Mouse (Mus musculus) MEL (cell line): Measurements from ENCODE around the gene Dennd4b. TPM values are rescaled to one million over a fixed set of nuclear protein-coding genes. Genes with fewer than 3 reads are reported as not detected.

ENCODE experiments used
- DNase-seq: peaks from one replicate; pipeline ENCODE4 v3.0.0; 2011; ENCODE audit warnings: low read depth, low spot score
- H3K27ac ChIP-seq: 2 replicates; pipeline ENCODE4 v1.5.1; 2012; ENCODE audit warnings: low read depth, mild to moderate bottlenecking, control low read depth, low read length, moderate library complexity; ENCODE audit not compliant: control insufficient read depth
- H3K27me3 ChIP-seq, 2 experiments: fragments of 150-350 bp in 1 of 2; sonication (generic) in 1 of 2; 2 replicates each; pipeline ENCODE4 v1.6.1; 2012; ENCODE audit warnings: low read length in 2 of 2, mild to moderate bottlenecking in 2 of 2, improper control_type of control experiment in 1 of 2, moderate library complexity in 1 of 2; ENCODE audit not compliant: insufficient read depth in 2 of 2, control insufficient read depth in 1 of 2
- H3K36me3 ChIP-seq, 2 experiments: 2 replicates each; pipeline ENCODE4 v1.6.1; 2012 to 2014; ENCODE audit warnings: low read length in 2 of 2, improper control_type of control experiment in 1 of 2, inconsistent platforms in 1 of 2, mild to moderate bottlenecking in 1 of 2; ENCODE audit not compliant: insufficient read depth in 2 of 2, control insufficient read depth in 1 of 2
- H3K4me1 ChIP-seq, 2 experiments: fragments of 150-350 bp in 1 of 2; sonication (generic) in 1 of 2; 2 replicates each; pipeline ENCODE4 v1.6.1; 2012; ENCODE audit warnings: low read length in 2 of 2, improper control_type of control experiment in 1 of 2, mild to moderate bottlenecking in 1 of 2; ENCODE audit not compliant: insufficient read depth in 2 of 2, control insufficient read depth in 1 of 2
- H3K4me3 ChIP-seq, 2 experiments: fragments of 150-350 bp in 1 of 2; sonication (generic) in 1 of 2; 2 replicates each; pipeline ENCODE4 v1.5.1; 2012; ENCODE audit warnings: low read depth in 2 of 2, low read length in 2 of 2, mild to moderate bottlenecking in 2 of 2, moderate library complexity in 2 of 2, control low read depth in 1 of 2, improper control_type of control experiment in 1 of 2; ENCODE audit not compliant: control insufficient read depth in 1 of 2, insufficient read depth in 1 of 2
- H3K79me2 ChIP-seq: 2 replicates; pipeline ENCODE4 v1.6.1; 2012; ENCODE audit warnings: mild to moderate bottlenecking, low read length, moderate library complexity; ENCODE audit not compliant: control insufficient read depth, poor library complexity, insufficient read depth
- H3K9ac ChIP-seq: 2 replicates; pipeline ENCODE4 v1.6.1; 2012; ENCODE audit warnings: low read depth, mild to moderate bottlenecking, control low read depth, low read length, moderate library complexity; ENCODE audit not compliant: control insufficient read depth, poor library complexity, severe bottlenecking
- H3K9me3 ChIP-seq: fragments of 150-350 bp; sonication (generic); replicated peaks from 2 replicates; pipeline ENCODE4 v1.6.1; 2012; ENCODE audit warnings: mild to moderate bottlenecking, low read length, improper control_type of control experiment, moderate library complexity; ENCODE audit not compliant: insufficient read depth
- CHD1 ChIP-seq: IDR thresholded peaks from 2 replicates; pipeline ENCODE4 v1.6.1; 2012; ENCODE audit warnings: low read depth, mild to moderate bottlenecking, inconsistent platforms, low read length, improper control_type of control experiment
- CTCF ChIP-seq, 3 experiments: IDR thresholded peaks in 2 of 3; conservative IDR thresholded peaks in 1 of 3; 2 replicates each; pipeline ENCODE4 v1.5.1; 2011 to 2012; ENCODE audit warnings: low read length in 3 of 3, low read depth in 2 of 3, mild to moderate bottlenecking in 2 of 3, improper control_type of control experiment in 1 of 3, inconsistent platforms in 1 of 3, mixed read lengths in 1 of 3, moderate library complexity in 1 of 3; ENCODE audit not compliant: control insufficient read depth in 1 of 3, insufficient read depth in 1 of 3, poor library complexity in 1 of 3, severe bottlenecking in 1 of 3
- EP300 ChIP-seq, 2 experiments: IDR thresholded peaks; 2 replicates each; pipeline ENCODE4 v1.6.1; 2011; ENCODE audit warnings: improper control_type of control experiment in 2 of 2, low read length in 2 of 2, low read depth in 1 of 2, mild to moderate bottlenecking in 1 of 2
- ETS1 ChIP-seq: IDR thresholded peaks from 2 replicates; pipeline ENCODE4 v1.6.1; 2012; ENCODE audit warnings: low read depth, mild to moderate bottlenecking, inconsistent platforms, low read length, improper control_type of control experiment, moderate library complexity
- MAFK ChIP-seq: IDR thresholded peaks from 2 replicates; pipeline ENCODE4 v1.6.1; 2011; ENCODE audit warnings: low read depth, mild to moderate bottlenecking, low read length, improper control_type of control experiment, borderline replicate concordance
- MAZ ChIP-seq: IDR thresholded peaks from 2 replicates; pipeline ENCODE4 v1.6.1; 2012; ENCODE audit warnings: low read depth, mild to moderate bottlenecking, inconsistent platforms, low read length, improper control_type of control experiment
- MYC ChIP-seq: IDR thresholded peaks from 2 replicates; pipeline ENCODE4 v1.6.1; 2011; ENCODE audit warnings: low read depth, mild to moderate bottlenecking, low read length, improper control_type of control experiment, moderate library complexity
- NRF1 ChIP-seq: IDR thresholded peaks from 2 replicates; pipeline ENCODE4 v1.6.1; 2014; ENCODE audit warnings: low read depth, mild to moderate bottlenecking, inconsistent platforms, low read length, improper control_type of control experiment, moderate library complexity; ENCODE audit not compliant: poor library complexity, insufficient read depth, severe bottlenecking
- RAD21 ChIP-seq: IDR thresholded peaks from 2 replicates; pipeline ENCODE4 v1.6.1; 2011; ENCODE audit warnings: mild to moderate bottlenecking, low read depth, low read length, improper control_type of control experiment
- TCF12 ChIP-seq: IDR thresholded peaks from 2 replicates; pipeline ENCODE4 v1.6.1; 2014; ENCODE audit warnings: low read depth, mild to moderate bottlenecking, inconsistent platforms, low read length, improper control_type of control experiment, moderate library complexity
- UBTF ChIP-seq: IDR thresholded peaks from 2 replicates; pipeline ENCODE4 v1.6.1; 2012; ENCODE audit warnings: low read depth, mild to moderate bottlenecking, inconsistent platforms, low read length, improper control_type of control experiment, moderate library complexity, borderline replicate concordance; ENCODE audit not compliant: insufficient read depth
- ZC3H11A ChIP-seq: IDR thresholded peaks from 2 replicates; pipeline ENCODE4 v1.6.1; 2012; ENCODE audit warnings: low read depth, mild to moderate bottlenecking, inconsistent platforms, low read length, improper control_type of control experiment
- ZMIZ1 ChIP-seq: IDR thresholded peaks from 2 replicates; pipeline ENCODE4 v1.6.1; 2012; ENCODE audit warnings: low read depth, mild to moderate bottlenecking, inconsistent platforms, low read length, improper control_type of control experiment, moderate library complexity
- polyA plus RNA-seq, 2 experiments: library from polyadenylated mRNA; stranded (reverse) in 1 of 2; unstranded in 1 of 2; fragments of >175 nt in 1 of 2; fragments of >200 nt in 1 of 2; gene quantifications; 2 replicates each; pipeline versions ENCODE4 v1.2.1 to v1.2.4; 2012; ENCODE audit warnings: low replicate concordance in 2 of 2, low read depth in 1 of 2; ENCODE audit not compliant: insufficient read length in 2 of 2, insufficient read depth in 1 of 2, missing spikeins in 1 of 2
- total RNA-seq: library from RNA; depleted of rRNA; stranded (reverse); fragments of 300-350 nt; gene quantifications from 2 replicates; pipeline ENCODE4 v1.2.3, GENCODE M21; 2012

Gene Dennd4b
- total and polyA plus RNA-seq, 3 experiments, result 11.6 to 27.1 TPM; not detected in 1

DNA sequence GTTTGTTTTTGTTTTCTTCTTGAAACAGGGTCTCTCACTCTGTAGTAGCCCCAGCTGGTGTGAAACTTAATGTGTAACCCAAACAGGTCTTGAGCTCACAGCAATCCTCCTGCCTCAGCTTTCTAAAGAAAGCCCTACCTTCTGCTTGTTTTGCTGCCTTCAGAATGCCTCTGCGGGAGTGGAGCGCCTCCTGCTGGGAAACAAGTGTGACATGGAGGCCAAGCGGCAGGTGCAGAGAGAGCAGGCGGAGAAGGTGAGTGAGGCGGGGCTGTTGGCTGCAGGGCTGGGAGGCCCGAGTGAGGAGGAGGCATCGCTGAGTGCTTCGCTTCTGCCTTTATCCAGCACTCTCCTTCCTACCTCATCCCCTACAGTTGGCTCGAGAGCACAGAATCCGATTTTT lies 40.7 kb upstream of the Dennd4b start:
- DNase-seq, result no peak
- TF ChIP-seq CTCF (IDR thresholded peaks at IDR 0.05 in 2 of 3, conservative IDR thresholded peaks at IDR 0.05 in 1 of 3; ENCODE audit: control insufficient read depth in 1 of 3, insufficient read depth in 1 of 3, low read depth in 2 of 3, low read length in 3 of 3, poor library complexity in 1 of 3, severe bottlenecking in 1 of 3) (peak in 2 of 3 experiments; percentile 13 to 38; a peak in 3 of 6 replicates), NRF1 (no peak), ZMIZ1 (no peak), ZC3H11A (no peak), TCF12 (no peak)
- Histone ChIP-seq H3K27ac (no peak overlapping the region), H3K9me3 (no peaks in the 10 kb centered on the region), H3K4me1 (peaks cover 21 to 22% of the 10 kb centered on the region in 2 experiments), H3K4me3 (no peak overlapping the region), H3K36me3 (peaks cover 0 to 18% of the 10 kb centered on the region in 2 experiments; a peak in 2 of 4 replicates), H3K27me3 (no peaks in the 10 kb centered on the region), H3K79me2 (no peaks in the 10 kb centered on the region), H3K9ac (no peak overlapping the region)

DNA sequence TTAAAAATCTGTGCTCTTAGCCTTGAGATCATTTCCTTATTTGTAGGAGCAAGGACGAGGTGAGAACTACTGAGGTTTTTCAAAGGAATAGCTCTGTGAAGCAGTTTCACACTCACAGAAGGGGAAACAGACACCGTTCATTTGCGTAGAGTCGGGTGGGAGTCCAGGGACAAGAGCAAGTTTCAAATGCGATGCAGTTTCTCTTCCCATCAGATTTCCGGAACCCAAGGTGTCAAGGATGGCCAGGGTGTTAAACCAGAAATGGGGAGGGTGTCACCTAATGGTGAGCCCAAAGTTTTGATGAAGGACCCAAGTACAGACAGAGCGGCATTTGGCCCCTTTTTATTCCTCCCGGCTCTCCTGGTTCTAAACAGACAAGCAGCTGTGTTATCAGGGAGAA lies 33.9 kb upstream of the Dennd4b start:
- peaks cover 2 to 14% of the 10 kb centered on the region in 2 experiments; a peak in 3 of 4 replicates for H3K36me3 ChIP-seq
- TF ChIP-seq CHD1 (peak; percentile 77), EP300 (IDR thresholded peaks at IDR 0.05; ENCODE audit: low read depth in 1 of 2, low read length in 2 of 2) (peak; percentile 17 to 40; a peak in 1 of 4 replicates), RAD21 (no peak), MAZ (peak; percentile 69; the same call in 1 of the 2 replicates), ETS1 (no peak), MAFK (0 out of 2 replicates have a peak, but pooled peaks have one; percentile 36), UBTF (no peak), MYC (no peak)
- no peaks in the 10 kb centered on the region for H3K9me3 ChIP-seq
- peak overlapping the region; percentile 46 for H3K27ac ChIP-seq
- H3K9ac ChIP-seq, result peak overlapping the region; percentile 83
- DNase-seq, result no peak
- H3K4me3 ChIP-seq, result peak overlapping the region; percentile 66 to 79
- H3K79me2 ChIP-seq, result peaks cover 14% of the 10 kb centered on the region
- no peaks in the 10 kb centered on the region for H3K27me3 ChIP-seq
- peaks cover 7 to 10% of the 10 kb centered on the region in 2 experiments; a peak in 2 of 4 replicates for H3K4me1 ChIP-seq
